Mouse (Mus musculus) cerebellum, adult 2 months (tissue): ENCODE results near the gene Btbd3.

Source experiments
- CTCF ChIP-seq: fragments of 200-500 bp; IDR thresholded peaks from 2 replicates; pipeline ENCODE4 v1.5.1; 2011; ENCODE audit warnings: low read depth, mild to moderate bottlenecking, control low read depth, low read length, moderate library complexity, borderline replicate concordance; ENCODE audit not compliant: insufficient read depth
- POLR2A ChIP-seq: fragments of 200-500 bp; IDR thresholded peaks from 2 replicates; pipeline ENCODE4 v1.6.1; 2011; ENCODE audit warnings: low read length, control low read depth, borderline replicate concordance; ENCODE audit not compliant: insufficient read depth

GRCm38 (mm10) chr2:138321041-138321481, 64.7 kb downstream of the Btbd3 start:
- TF ChIP-seq POLR2A (no peak), CTCF (no peak)
